Mouse (Mus musculus) MEL-GATA-1-ER (cell line): Measurements from ENCODE around the gene Ddo.

Experiments used
- DNase-seq: peaks from one replicate; pipeline ENCODE4 v3.0.0-alpha.2; 2012; ENCODE audit warnings: low read depth; ENCODE audit errors: extremely low read depth

Gene Ddo

DNA sequence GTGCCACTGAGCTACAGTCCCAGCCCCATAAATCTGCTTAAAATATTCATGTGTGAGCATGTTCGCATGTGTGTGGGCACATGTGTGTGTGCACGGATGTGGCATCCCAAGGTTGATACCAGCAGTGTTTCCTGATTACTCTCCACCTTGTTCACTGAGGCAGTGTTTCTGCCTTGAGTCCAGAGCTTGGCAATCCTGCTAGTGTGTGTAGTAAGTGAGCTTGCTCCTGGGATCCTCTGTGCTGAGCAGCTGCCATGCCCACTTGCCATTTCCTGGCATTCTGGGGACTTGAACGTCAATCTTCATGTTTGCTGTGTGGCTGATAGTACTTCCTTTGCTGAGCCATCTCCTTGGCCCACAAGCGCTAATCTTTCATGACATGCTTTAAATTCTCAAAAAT lies 85.3 kb downstream of the Ddo start:
- no peak for DNase-seq

DNA sequence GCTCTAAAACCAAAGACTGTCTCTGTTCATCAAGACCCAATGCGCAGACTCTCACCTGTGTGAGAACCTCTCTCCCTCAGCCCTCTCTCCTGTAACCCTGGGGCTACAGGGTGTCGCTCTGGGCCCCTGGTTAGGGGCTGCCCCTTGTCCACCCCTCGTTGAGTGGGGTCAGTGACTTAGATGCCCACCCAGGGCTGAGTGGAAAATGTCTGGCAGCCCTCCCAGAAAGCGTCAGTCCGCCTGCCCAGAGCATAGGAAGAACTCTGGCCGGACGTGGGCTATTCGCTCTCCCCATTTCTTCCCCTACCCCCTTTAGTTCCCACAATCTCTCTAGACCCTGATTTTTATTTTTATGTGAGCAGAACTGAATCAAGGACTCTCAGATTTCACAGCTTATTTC lies 86.5 kb downstream of the Ddo start:
- DNase-seq = no peak

DNA sequence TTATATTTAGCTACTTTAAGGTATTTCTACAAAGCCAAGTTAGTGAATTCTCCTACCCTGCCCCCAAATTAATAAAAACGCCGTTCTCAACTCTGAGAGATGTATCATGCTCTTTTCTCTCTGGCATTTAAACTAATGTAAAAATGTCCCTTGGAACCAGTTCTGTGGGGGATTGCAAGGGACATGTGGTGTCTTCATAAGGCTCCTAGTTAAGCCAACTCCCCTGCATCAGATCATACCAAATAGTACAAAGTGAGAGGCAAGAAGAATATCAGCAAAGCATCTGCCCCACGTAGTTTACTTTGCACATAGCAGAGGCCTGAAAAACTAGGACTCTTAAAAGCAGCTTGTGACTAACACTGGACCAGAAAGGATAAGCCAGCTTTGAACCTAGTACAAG lies 86.9 kb downstream of the Ddo start:
- no peak for DNase-seq

DNA sequence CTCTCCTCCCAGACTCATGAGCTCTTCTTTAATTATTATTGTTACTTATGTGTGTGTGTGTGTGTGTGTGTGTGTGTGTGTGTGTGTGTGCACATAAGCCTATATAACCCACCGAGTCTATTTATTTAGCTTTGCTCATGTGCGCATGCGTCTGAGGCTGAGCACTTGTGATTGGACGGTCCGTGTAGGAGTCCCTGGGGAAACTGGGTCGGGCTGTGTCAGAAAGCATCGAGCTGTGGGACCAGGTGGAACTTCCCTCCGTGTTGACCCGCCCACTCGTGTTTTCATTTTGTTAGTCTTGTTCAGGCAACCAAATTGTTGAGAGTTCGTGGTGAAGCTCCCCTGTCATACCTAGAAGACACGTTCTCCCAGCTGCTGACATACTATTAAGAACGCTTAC lies 88.6 kb downstream of the Ddo start:
- DNase-seq = no peak

DNA sequence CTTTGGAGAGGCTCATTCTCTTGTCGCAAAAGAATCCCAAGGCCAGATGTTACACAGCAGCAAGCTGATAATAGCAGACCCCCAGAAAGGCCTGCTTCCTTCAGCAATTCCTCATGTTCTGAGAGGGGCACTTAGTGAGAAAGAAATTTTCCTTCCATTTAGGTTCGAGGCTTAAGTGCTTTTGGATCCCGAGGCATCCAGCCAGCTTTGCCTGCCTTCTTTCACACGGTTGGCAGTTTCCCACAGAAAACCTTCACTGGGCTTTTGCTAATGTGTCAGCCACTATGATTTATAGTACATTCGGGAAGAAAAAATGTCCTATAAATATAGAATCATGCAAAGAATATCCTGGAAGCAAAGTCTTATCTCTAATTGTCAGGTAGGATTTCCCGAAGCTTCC lies 89.3 kb downstream of the Ddo start:
- no peak for DNase-seq

DNA sequence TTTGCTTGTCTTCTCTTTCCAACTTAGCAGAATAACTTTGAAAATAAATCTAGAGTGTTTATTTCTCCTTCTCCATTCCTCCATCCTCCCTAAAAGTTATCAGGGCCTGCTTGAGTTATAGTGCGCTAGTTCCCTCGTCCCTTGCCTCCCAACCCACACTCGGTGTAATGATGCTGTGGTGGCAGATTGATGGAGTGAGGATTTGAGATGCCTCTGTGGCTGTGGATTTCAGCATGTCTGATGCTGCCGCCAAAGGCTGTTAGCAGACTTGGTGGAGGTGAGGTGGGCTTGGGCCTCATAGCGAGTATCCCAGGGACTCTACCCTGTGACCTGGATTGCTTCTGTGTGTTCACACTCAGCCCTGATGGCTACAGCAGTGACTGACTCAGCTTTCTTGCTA lies 91.1 kb downstream of the Ddo start:
- no peak for DNase-seq

DNA sequence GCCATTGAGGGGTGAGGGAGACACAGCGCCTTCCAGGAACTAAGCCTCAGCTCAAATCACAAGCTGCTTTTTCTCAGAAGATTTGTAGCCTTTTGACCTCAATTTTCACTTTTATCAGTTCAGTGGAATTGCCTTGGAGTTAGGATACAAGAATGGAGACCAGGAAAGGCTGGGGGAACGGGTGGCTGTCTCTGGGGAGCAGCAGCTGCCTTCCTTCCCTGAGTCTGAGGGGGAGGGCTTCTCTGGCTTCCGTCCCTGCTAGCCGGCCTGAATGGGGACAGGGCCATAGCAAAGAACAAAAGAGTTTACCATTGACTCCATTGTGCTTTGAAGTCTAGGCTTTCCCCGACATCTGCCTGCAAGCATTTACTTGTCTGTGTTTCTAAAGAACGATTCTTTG lies 94.5 kb downstream of the Ddo start:
- no peak for DNase-seq

DNA sequence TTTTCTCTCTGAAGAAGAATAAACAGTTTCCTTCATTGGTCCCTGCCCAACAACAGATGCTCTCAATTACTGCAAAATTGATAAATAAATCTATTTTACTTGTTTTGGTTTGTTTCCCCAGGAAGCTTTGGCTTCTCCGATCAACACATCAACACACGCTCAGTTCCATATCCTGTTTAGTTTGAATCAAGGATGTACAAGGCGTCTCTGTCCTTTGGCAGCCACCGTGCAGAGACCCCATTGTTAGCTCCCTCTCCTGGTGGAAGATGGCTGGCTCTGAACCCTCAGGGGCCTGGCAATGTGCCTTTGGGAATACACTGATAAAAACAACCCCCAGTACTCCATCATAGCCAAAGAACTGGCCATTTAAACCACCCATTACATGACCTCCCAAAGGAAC lies 95.3 kb downstream of the Ddo start:
- DNase-seq = no peak

DNA sequence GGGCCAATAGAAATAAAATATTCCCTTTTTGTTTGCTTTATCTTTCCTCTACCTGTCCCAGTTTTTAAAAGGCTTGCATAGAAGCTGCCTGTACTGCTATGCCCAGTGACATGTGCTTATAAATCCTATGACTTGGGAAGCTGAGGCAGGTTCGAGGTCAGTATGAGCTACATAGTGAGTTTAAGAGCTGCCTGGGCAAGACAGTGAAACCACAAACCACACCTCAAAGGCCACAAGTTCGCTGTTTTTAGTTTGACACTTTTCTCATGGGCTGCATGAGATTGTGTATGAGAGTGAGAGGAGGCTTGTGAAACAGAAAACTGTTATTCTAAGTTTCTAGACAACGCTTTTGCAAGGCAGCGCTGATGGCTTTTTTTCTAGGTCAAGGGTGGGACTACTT lies 95.7 kb downstream of the Ddo start:
- DNase-seq = no peak

DNA sequence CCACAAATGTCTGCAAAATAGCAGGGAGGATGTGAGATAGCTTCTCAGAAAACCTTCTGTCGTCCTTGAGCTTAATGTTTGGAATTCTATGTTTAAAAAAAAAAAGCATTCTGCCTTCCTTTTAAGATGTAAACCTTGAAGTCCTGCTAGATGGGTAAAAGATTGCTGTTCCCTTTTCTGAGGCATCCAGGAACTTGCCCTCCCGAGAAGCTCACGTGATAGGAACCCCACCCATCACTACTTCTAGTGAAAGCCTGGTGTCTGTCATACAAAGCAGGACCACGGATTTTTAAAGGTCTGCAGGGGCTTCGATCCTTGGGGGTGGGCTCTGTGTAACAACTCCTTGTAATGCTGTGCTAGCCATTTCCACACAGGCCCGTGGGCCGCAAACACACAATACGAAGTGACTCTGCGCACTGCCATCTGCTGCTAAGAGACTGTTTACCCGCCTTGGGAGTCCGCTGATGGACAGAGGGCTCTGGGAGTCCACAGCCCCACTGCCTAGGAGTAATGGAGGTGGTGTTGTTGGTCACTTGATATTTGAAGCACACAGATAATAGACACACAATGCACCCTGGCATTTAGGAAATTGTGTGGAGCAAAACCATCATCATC lies 96.6 kb downstream of the Ddo start:
- DNase-seq = no peak

DNA sequence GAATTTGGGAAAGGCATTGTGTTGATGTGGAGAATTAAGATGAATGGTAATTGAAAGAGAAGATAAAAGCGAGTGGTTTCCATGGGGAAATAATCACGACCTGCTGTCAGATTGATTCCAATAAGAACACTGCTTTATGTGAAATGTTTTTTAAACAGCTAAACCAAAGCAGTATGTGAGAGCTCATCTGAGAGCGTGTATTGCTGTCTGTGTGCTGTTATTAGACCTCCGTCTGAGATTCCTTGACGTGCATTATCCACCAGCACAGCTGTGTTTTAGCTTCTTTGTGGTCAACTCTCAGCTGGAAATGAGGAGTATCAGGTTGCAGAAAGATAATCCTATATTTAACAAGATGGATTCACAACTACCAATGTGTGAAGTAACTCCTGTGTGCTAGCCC lies 97.2 kb downstream of the Ddo start:
- DNase-seq = no peak

DNA sequence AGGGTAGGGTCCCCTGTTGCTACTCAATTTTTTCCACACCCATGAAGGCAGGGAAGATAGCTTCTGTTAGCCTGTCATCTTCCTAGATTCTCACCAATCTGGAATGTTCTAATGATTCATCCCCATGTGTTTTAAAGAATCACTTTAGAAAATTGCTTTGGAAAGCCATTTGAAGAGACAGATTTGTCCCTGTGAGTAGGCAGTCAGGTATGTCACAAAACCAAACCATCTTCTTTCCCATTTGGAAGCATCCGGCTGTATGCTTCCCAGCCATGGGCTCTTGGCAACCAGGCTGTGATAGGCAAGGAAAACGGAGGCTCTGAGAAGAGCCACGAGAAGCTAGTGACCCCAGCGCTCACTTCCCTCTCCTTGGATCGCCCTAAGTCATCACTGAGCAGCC lies 100.4 kb downstream of the Ddo start:
- no peak for DNase-seq
